ENCODE assay signal across 7 mouse cellular contexts in genomic region chr7:99858813-99859585, GRCm38 (mm10). TPM values are rescaled to one million over a fixed set of nuclear protein-coding genes. Genes with fewer than 3 reads are reported as not detected.
DNase-seq lines count a peak whose midpoint lies in the region; ATAC-seq and TF ChIP-seq lines count a peak whose summit lies in the region.

TSS of gene Xrra1 (plus strand) at chr7:99859116.

- under 1% methylated on average over 42 of the region's 42 CpGs for WGBS in embryonic facial prominence, embryonic 10.5 days
- 0% methylated on average over 42 of the region's 42 CpGs for WGBS in intestine, postnatal 0 days
- under 1% methylated on average over 42 of the region's 42 CpGs for WGBS in midbrain, embryonic 12.5 days
- under 1% methylated on average over 42 of the region's 42 CpGs for WGBS in small intestine, adult 2 months

- no peak for TF ChIP-seq CTCF in intestine, postnatal 0 days (IDR thresholded peaks at IDR 0.05; ENCODE audit: low read depth)
- TF ChIP-seq CTCF in small intestine, adult 2 months (IDR thresholded peaks at IDR 0.05; ENCODE audit: extremely low read depth, insufficient read length, insufficient replicate concordance, low read depth, low read length), result no peak

- peak; percentile 97 for DNase-seq in adrenal gland, postnatal 10 days
- DNase-seq in embryonic facial prominence, embryonic 10.5 days (ENCODE audit: low spot score), result peak; percentile 98
- peak; percentile 84 for DNase-seq in gonadal fat pad, adult 2 months (ENCODE audit: low read depth)
- peak; percentile 97 for DNase-seq in left cerebral cortex, postnatal 4 days

- peak within 1 kb of the TSS; percentile 69 for H3K9ac ChIP-seq in intestine, postnatal 0 days (ENCODE audit: low read depth, low read length)
- H3K9ac ChIP-seq in midbrain, embryonic 12.5 days (replicated peaks), result peak within 1 kb of the TSS; percentile 83

- H3K36me3 ChIP-seq in embryonic facial prominence, embryonic 10.5 days (replicated peaks), result peaks cover 29% of the 10 kb centered on the region
- peaks cover 8% of the 10 kb centered on the region for H3K36me3 ChIP-seq in intestine, postnatal 0 days (ENCODE audit: control insufficient read depth, insufficient read depth)
- peaks cover 14% of the 10 kb centered on the region for H3K36me3 ChIP-seq in midbrain, embryonic 12.5 days
- peaks cover 6% of the 10 kb centered on the region for H3K36me3 ChIP-seq in small intestine, adult 2 months (ENCODE audit: control insufficient read depth, insufficient read depth, low read length)

- peak within 1 kb of the TSS; percentile 84 for H3K4me3 ChIP-seq in embryonic facial prominence, embryonic 10.5 days
- peak within 1 kb of the TSS; percentile 82 for H3K4me3 ChIP-seq in intestine, postnatal 0 days (ENCODE audit: low read depth, low read length)
- H3K4me3 ChIP-seq in midbrain, embryonic 12.5 days, result peak within 1 kb of the TSS; percentile 85
- H3K4me3 ChIP-seq in small intestine, adult 2 months (ENCODE audit: low read depth, low read length), result peak within 1 kb of the TSS; percentile 86

- H3K4me2 ChIP-seq in intestine, postnatal 0 days (replicated peaks; ENCODE audit: low read depth), result peak within 1 kb of the TSS; percentile 64
- H3K4me2 ChIP-seq in midbrain, embryonic 12.5 days (replicated peaks), result peak within 1 kb of the TSS; percentile 78

- peak within 1 kb of the TSS; percentile 95 for H3K27ac ChIP-seq in embryonic facial prominence, embryonic 10.5 days (replicated peaks)
- peak within 1 kb of the TSS; percentile 55 for H3K27ac ChIP-seq in intestine, postnatal 0 days (ENCODE audit: low read depth, low read length)
- peak within 1 kb of the TSS; percentile 65 for H3K27ac ChIP-seq in midbrain, embryonic 12.5 days (replicated peaks)
- H3K27ac ChIP-seq in small intestine, adult 2 months (ENCODE audit: insufficient read depth, low read depth, low read length), result peak within 1 kb of the TSS; percentile 45

- intact Hi-C loops in left cerebral cortex, postnatal 4 days (cut with DNase I), result no loop called here

- H3K9me3 ChIP-seq in embryonic facial prominence, embryonic 10.5 days, result no peaks in the 10 kb centered on the region
- H3K9me3 ChIP-seq in intestine, postnatal 0 days (ENCODE audit: control insufficient read depth), result no peaks in the 10 kb centered on the region
- H3K9me3 ChIP-seq in midbrain, embryonic 12.5 days, result no peaks in the 10 kb centered on the region

- peaks cover 29% of the 10 kb centered on the region for H3K4me1 ChIP-seq in embryonic facial prominence, embryonic 10.5 days
- 0 out of 2 replicates have a peak, but pooled peaks cover 3% of the 10 kb centered on the region for H3K4me1 ChIP-seq in intestine, postnatal 0 days (replicated peaks; ENCODE audit: control insufficient read depth, insufficient read depth, low read length)
- H3K4me1 ChIP-seq in midbrain, embryonic 12.5 days, result peaks cover 22% of the 10 kb centered on the region
- peaks cover 6% of the 10 kb centered on the region; the same call in 1 of the 2 replicates for H3K4me1 ChIP-seq in small intestine, adult 2 months (ENCODE audit: control insufficient read depth, insufficient read depth, insufficient read length, low read length)

- H3K27me3 ChIP-seq in embryonic facial prominence, embryonic 10.5 days (replicated peaks; ENCODE audit: low read depth, poor library complexity, severe bottlenecking), result no peaks in the 10 kb centered on the region
- H3K27me3 ChIP-seq in intestine, postnatal 0 days (replicated peaks; ENCODE audit: control insufficient read depth, insufficient read depth, low read length), result no peaks in the 10 kb centered on the region
- H3K27me3 ChIP-seq in midbrain, embryonic 12.5 days, result no peaks in the 10 kb centered on the region
- H3K27me3 ChIP-seq in small intestine, adult 2 months (ENCODE audit: control insufficient read depth, insufficient read depth, low read length), result no peaks in the 10 kb centered on the region

- ATAC-seq in intestine, postnatal 0 days, result peak; percentile 97
- ATAC-seq in midbrain, embryonic 12.5 days (ENCODE audit: low FRiP score, low read depth), result peak; percentile 99

- peak; percentile 93 for TF ChIP-seq POLR2A in small intestine, adult 2 months (IDR thresholded peaks at IDR 0.05; ENCODE audit: low read depth, low read length)

RNA-seq across cellular contexts. Expression of gene Xrra1, which starts in this region (rescaled TPM):
- total RNA-seq in adrenal gland, postnatal 10 days (2021), result 1 to 10 TPM; 2.5 to 2.6 TPM
- 0.46 and 0.85 TPM in 2 replicates for polyA plus RNA-seq in embryonic facial prominence, embryonic 10.5 days (2016; fragmentation: Nextera tagmentation; extraction: Ambion mirVana)
- 2.8 and 3.4 TPM in 2 replicates for polyA plus RNA-seq in gonadal fat pad, adult 2 months (2012; rRNA removed)
- 0.17 TPM in 1 of 2 replicates, not detected in the other for polyA plus RNA-seq in intestine, postnatal 0 days (2015; fragmentation: Nextera tagmentation; extraction: Ambion mirVana)
- total RNA-seq in left cerebral cortex, postnatal 4 days (2021), result 1 to 10 TPM in 1 of 2 experiments, under 1 TPM in 1; 0.64 to 1.4 TPM
- polyA plus RNA-seq in midbrain, embryonic 12.5 days (2016; fragmentation: Nextera tagmentation; extraction: Ambion mirVana), result 0.55 and 0.82 TPM in 2 replicates
- polyA plus RNA-seq in small intestine, adult 2 months (2012; rRNA removed), result 0.05 TPM in 1 of 2 replicates, not detected in the other

Comparison
In these comparisons a context has a peak if more than half of its experiments do, and no peak if none do; other contexts are left out.
1. Peak in every context shown above with its lines: DNase-seq, ATAC-seq, H3K4me3 ChIP-seq and H3K27ac ChIP-seq.
2. Peak in DNase-seq, H3K4me3 ChIP-seq and H3K27ac ChIP-seq in embryonic facial prominence, embryonic 10.5 days; RNA of the gene not detected or under 1 TPM.
3. Peak in ATAC-seq, H3K4me3 ChIP-seq, H3K27ac ChIP-seq, H3K9ac ChIP-seq and H3K4me2 ChIP-seq in intestine, postnatal 0 days; RNA of the gene not detected or under 1 TPM.
4. Peak in ATAC-seq, H3K4me3 ChIP-seq, H3K27ac ChIP-seq, H3K9ac ChIP-seq and H3K4me2 ChIP-seq in midbrain, embryonic 12.5 days; RNA of the gene not detected or under 1 TPM.
5. H3K27ac ChIP-seq: peak in every context shown above with its lines; median percentile 95 in embryonic facial prominence, embryonic 10.5 days; 65 in midbrain, embryonic 12.5 days; 55 in intestine, postnatal 0 days; 45 in small intestine, adult 2 months.